Mouse (Mus musculus) olfactory bulb, adult 2 months (tissue): ENCODE results near the gene Cd300lb. TPM values are rescaled to one million over a fixed set of nuclear protein-coding genes. Genes with fewer than 3 reads are reported as not detected.

Source experiments
- H3K27ac ChIP-seq: fragments of 200-500 bp; 2 replicates; pipeline ENCODE4 v1.5.1; 2012; ENCODE audit warnings: low read depth, low read length; ENCODE audit not compliant: insufficient read depth
- H3K4me1 ChIP-seq: fragments of 200-500 bp; 2 replicates; pipeline ENCODE4 v1.6.1; 2012; ENCODE audit warnings: low read length; ENCODE audit not compliant: control insufficient read depth, insufficient read depth
- H3K4me3 ChIP-seq: fragments of 200-500 bp; 2 replicates; pipeline ENCODE4 v1.5.1; 2012; ENCODE audit warnings: mild to moderate bottlenecking, low read depth, low read length, moderate library complexity; ENCODE audit not compliant: insufficient read depth
- CTCF ChIP-seq: fragments of 200-500 bp; IDR thresholded peaks from 2 replicates; pipeline ENCODE4 v1.5.1; 2012; ENCODE audit warnings: low read depth, mild to moderate bottlenecking, low read length, moderate library complexity; ENCODE audit not compliant: insufficient read depth
- POLR2A ChIP-seq: fragments of 200-500 bp; IDR thresholded peaks from 2 replicates; pipeline ENCODE4 v1.6.1; 2012; ENCODE audit warnings: mild to moderate bottlenecking, low read depth, low read length, moderate library complexity; ENCODE audit not compliant: insufficient read depth
- WGBS: fragments of 180-500 bp; shearing (Covaris S2); methylation state at CpG from one replicate; pipeline ENCODE4 v1.1.7; 2018; 5-methylcytosine and 5-hydroxymethylcytosine counted together
- polyA plus RNA-seq: library from polyadenylated mRNA; stranded (reverse); fragments of >200 nt; gene quantifications from 2 replicates; pipeline ENCODE4 v1.2.4, GENCODE M21; 2012; ENCODE audit warnings: low replicate concordance; ENCODE audit not compliant: missing spikeins, insufficient read depth, insufficient read length

Gene Cd300lb
- not detected in 2 replicates for polyA plus RNA-seq

DNA sequence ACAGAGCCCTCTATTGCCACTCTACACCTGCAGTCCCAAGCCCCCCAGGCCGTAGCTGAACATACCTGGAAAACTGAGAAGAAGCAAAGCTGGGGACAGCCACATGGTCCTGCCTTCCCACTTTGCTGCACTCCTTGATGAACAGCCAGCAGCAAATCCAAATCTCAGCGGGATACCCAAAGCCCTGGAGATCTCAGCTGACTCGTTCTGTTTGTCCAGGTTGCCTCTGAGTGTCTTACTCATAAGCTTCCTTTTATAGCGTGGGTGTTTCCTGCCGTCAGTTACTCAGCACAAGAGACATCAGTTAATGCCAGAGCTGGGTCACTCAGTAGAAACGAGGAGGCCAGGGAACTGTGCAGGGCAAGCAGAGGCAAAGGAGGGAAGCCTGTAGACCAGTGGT, at the start of gene Cd300lb:
Gene Cd300lb, minus strand, starts transcription at position 243 of the 400 bp plus-strand sequence.
- WGBS: 60% methylated on average over 6 of the region's 6 CpGs
- no peaks in the 10 kb centered on the region for H3K4me1 ChIP-seq
- no peak within 1 kb of the TSS for H3K4me3 ChIP-seq
- TF ChIP-seq POLR2A (no peak), CTCF (no peak)
- H3K27ac ChIP-seq: no peak within 1 kb of the TSS

DNA sequence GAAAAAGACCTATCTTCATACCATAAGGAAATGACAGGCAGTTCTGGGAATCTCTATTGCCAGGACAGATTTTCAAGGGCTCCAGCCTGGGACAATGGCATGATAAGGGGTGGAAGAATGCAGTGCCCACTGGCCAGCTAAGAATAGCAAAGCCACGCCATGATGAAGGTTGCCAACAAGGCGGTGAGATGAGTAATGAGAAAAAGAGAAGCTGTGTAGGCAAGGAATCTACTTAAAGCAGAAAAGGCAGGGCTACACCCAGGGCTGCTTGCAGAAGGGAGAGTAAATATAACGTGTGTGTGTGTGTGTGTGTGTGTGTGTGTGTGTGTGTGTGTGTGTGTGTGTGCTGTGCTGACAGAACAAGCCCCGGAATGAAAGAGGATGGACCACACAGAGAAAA, 47.7 kb upstream of the Cd300lb start:
- Histone ChIP-seq H3K4me1 (no peaks in the 10 kb centered on the region), H3K4me3 (no peak overlapping the region), H3K27ac (no peak overlapping the region)
- TF ChIP-seq POLR2A (no peak), CTCF (no peak)
- 55% methylated on average over 4 of the region's 4 CpGs for WGBS

DNA sequence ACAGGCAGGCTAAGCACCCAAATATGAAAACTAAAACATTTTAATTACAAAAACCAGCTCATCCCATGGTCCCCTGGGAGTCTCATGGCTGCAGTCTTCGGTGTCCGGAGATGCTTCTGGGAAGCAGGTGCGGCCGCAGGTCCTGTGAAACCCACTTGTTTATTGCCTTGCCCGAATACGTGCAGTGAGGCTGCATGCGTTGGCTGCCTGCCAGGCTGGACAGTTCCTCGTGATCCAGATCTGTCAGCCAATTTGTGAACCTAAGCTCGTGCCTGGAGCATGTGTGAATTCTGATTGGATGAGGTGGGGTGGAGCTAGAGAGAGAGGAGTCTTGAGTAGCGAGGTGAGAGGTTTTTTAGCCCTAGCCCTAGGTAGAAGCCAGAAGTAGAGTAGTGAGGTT, 38.5 kb upstream of the Cd300lb start:
- 71% methylated on average over 10 of the region's 10 CpGs for WGBS
- no peak for TF ChIP-seq POLR2A
- no peak for TF ChIP-seq CTCF
- Histone ChIP-seq H3K27ac (no peak overlapping the region), H3K4me3 (no peak overlapping the region), H3K4me1 (no peaks in the 10 kb centered on the region)

DNA sequence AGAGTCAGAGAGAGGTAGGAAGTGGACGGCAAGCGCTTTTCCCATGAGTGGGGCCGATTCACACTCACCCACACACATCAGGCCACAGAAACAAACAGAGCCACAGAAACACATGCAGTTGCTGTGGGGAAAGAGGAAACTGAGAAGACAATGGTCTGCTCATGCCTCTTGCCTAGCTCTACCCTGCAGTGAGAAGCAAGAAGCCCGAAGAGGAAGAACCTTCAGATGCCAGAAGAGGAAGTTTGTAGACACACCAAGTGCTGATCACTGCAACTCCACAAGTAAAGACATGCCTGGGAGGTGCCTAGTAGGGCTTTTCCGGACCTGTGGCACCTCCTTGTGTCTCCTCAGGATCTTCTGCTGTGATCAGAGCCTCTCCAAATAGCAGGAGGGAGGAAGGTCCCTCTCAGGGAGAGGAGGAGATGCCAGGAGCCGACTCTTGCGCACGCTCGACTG, 34.6 kb upstream of the Cd300lb start, which contains the start of gene Cd300c:
Gene Cd300c, minus strand, starts transcription at position 406 of the 456 bp plus-strand sequence.
- Histone ChIP-seq H3K4me3 (no peak within 1 kb of the TSS), H3K4me1 (no peaks in the 10 kb centered on the region), H3K27ac (no peak within 1 kb of the TSS)
- WGBS: 84% methylated on average over 9 of the region's 9 CpGs
- TF ChIP-seq CTCF (no peak), POLR2A (no peak)

DNA sequence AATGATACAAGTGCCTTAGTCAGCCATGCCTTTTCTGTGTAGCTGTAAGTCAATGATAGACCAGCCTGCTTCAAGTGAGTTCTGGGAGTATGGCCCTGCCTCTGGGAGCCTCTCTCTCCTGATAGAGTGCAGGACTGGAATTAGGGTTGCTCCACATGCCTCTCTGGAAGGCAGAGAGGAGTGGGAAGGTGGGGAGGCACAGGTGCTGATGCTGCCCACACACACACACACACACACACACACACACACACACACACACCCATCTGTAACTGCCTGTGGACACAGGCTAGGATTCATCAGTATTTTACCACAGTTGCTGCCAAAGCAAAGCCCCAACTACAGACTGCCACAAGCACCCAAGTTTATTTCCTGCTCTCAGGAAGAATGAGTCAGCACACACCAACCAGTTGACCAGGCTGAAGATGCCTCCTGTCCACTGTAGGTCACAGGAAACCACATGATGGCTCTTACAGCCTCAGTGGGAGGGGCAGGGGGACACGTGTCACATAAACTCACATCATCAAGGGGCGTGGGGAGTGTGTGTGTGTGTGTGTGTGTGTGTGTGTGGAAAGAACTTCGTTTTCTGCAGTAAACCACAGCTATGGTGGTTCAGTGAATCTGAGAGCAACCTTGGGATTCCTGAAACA, 31.1 kb upstream of the Cd300lb start:
- TF ChIP-seq CTCF (no peak), POLR2A (no peak)
- WGBS: 61% methylated on average over 3 of the region's 3 CpGs
- H3K27ac ChIP-seq: no peak overlapping the region

DNA sequence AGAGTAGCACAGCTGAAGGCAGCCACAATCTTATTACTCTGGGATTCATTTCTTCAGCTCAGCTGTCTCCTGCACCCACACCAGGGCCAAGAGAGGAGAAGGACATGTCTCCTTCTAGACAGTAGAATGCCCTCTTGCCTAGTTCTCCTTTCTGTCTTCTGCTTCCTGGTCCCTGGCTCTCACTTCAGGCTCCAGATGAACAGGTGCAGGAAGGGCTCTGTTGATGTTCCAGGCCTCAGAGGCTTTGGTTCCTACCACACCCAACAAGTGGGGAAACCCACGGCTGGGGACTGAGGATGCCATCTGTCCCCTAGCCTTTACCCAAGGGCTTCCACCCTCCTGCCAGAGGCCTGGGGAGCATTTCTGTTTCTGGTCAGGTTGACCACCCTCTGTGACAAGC, 26.2 kb upstream of the Cd300lb start:
- Histone ChIP-seq H3K4me1 (no peaks in the 10 kb centered on the region), H3K4me3 (no peak overlapping the region), H3K27ac (no peak overlapping the region)
- 96% methylated on average over 1 of the region's 1 CpGs for WGBS
- no peak for TF ChIP-seq POLR2A
- TF ChIP-seq CTCF: no peak

More for the DNA sequence above, 31.1 kb upstream of the Cd300lb start:
- H3K4me3 ChIP-seq: no peak overlapping the region
- no peaks in the 10 kb centered on the region for H3K4me1 ChIP-seq

DNA sequence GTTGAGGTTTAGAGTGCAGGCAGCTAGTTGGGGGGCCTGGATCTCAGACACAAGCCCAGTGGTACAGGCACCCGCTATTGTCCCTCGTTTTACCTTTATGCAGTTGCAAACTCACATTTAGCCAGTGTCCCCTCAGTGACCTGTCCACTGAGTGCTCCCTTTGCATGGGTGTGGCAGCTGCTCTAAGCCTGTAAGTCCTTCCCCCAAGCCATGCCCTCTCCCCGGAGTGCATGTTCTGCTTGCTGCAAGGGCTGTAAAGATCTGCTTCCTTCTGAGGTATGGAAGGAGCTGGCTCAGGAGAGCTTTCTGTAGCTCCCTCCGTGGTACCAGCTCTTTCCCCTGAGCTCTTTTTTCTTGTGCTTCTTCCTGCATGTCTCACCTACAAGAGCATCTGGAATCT, 595 bp downstream of the Cd300lb start:
- H3K27ac ChIP-seq: no peak overlapping the region
- H3K4me3 ChIP-seq: no peak overlapping the region
- TF ChIP-seq POLR2A (no peak), CTCF (no peak)
- H3K4me1 ChIP-seq: no peaks in the 10 kb centered on the region
- 79% methylated on average over 4 of the region's 4 CpGs for WGBS

DNA sequence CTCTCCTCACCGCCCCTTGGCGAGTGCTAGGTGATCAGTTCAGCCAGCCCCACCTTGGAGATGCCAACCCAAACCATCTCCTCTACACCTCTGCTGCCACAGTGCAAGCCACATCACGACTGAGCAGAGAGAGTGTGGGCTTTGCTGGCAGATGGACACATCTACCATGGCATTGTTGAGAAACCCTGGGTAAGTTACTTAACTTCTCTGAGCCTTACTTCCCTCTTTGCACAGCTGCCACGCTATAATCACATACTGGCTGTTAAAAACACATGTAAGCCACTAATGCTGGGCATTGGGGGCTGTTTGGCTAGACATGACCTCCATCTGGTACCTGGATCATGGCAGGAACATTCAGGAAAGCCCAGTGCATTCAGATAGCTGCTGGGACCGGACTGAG, 3.1 kb downstream of the Cd300lb start:
- Histone ChIP-seq H3K4me1 (no peaks in the 10 kb centered on the region), H3K4me3 (no peak overlapping the region), H3K27ac (no peak overlapping the region)
- WGBS: 85% methylated on average over 5 of the region's 5 CpGs
- TF ChIP-seq CTCF (no peak), POLR2A (no peak)

DNA sequence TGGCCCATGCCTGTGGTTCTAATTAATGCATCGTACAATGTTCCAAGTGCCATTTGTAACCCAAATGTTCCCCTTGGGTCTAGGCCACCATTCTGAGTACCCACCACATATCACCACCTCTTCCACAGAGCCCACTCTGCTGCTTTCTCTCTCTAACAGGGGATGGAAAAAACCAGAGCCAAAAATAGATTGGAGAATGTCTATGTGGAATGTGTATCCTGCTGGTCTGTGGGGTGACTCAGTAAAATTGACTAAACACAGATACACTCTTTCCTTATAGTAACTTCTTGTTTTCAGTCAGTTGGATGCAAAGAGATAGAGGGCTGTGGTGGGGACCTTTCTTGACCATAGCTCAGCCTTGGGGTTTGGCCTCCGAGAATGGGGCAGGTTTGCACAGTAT, 4.6 kb downstream of the Cd300lb start:
- H3K4me3 ChIP-seq: no peak overlapping the region
- H3K4me1 ChIP-seq: no peaks in the 10 kb centered on the region
- WGBS: 71% methylated on average over 2 of the region's 2 CpGs
- no peak overlapping the region for H3K27ac ChIP-seq
- no peak for TF ChIP-seq POLR2A
- TF ChIP-seq CTCF: no peak

DNA sequence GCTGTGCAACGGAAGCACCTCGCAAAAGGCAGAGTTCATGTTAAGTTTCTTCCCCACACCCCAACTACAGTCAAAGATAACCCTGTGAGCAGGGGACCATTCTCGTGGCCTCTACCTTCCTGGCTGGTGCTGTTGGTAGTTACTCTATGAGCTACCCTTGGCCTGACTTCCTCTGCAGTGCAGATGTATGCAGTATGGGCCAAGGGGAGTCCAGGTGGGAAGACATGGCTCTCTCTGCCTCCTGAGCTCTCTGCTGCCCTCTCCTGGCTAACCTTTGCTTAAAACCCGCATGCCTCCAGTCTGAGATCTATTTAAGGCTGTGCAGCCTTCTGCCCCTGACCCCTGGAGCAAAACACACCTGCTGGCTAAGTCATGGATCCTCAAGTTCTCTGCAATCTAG, 10.2 kb downstream of the Cd300lb start:
- no peak for TF ChIP-seq CTCF
- TF ChIP-seq POLR2A: no peak

More for the DNA sequence above, 10.2 kb downstream of the Cd300lb start:
- H3K27ac ChIP-seq: no peak overlapping the region
- no peak overlapping the region for H3K4me3 ChIP-seq
- 82% methylated on average over 4 of the region's 4 CpGs for WGBS
- no peaks in the 10 kb centered on the region for H3K4me1 ChIP-seq
